Mouse (Mus musculus) c-Kit-positive CD71-positive TER-119-positive erythroid progenitor cells, embryonic 14.5 days (primary cell): ENCODE measurements at regions not wholly inside any gene's neighbourhood (a gene's known extent, or its start where the extent isn't known, plus 50 kb on each side); places are given as distances from the start of the nearest gene placed in this dataset.

Experiments
- DNase-seq: peaks from one replicate; pipeline ENCODE4 v3.0.0-alpha.2; 2013; ENCODE audit warnings: low spot score

DNA sequence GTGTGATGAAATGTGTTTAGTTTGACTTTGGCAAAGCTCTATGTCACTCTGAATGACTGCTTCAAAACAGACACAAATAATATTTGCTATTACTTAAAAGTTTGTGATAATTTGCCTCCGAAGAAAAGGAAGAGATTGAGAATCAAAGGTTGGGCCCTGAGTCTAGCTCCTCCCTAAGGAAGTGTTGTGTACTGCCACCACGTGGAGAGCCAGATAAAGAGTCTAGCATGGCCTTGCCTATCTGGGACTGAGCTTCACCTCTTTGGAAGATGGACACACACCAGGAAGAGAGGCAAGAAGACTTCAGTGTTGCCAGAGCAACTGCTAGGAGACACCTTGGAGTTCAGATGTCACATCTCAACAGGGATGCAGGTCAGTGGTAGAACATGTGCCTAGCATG is 258.5 kb downstream of the Cog6 start:
- no peak for DNase-seq

GRCm38 (mm10) chr3:52756816-52757215 is 260.2 kb downstream of the Cog6 start:
- DNase-seq = no peak

DNA sequence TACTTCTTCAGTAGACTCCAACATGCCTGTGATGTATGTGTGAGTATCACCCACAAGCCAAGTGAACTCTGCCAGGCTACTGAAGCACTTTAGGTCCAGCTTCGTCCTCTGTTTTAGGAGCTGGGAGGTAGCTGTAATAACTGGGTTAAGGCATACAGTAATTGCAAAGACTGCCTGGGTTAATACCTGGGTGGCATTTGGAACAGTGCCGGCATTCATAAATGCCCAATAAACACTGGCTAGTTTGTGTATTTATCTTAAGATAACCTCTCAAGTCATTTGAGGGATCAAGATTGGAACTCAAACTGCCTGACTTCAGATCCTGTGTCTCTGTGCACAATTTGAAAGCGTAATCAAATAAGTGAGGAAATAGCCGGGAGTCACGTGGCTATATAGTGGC is 261.0 kb downstream of the Cog6 start:
- DNase-seq = no peak

DNA sequence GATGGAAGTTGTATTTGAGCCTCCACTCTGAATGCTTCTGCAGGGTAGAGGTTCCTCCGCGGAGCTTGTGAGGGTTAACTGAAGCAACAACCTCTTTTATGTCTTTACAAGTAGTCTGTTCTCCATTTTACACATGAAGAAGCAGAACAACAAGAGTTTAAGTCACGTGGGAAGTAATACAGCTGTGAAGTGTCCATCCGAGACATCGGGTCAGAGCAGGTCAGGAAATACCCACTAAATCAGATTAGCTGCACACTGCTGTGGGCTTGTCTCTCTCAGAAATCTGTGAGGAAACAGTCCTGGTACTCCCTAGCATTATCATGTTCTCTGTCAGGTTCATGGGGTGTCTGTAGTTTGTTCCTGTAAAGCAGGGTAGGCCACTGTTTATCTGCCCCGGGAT is 262.1 kb downstream of the Cog6 start:
- DNase-seq = no peak

- no peak for DNase-seq
Observed at GRCm38 (mm10) chr3:52754401-52754800, 262.6 kb downstream of the Cog6 start.

DNA sequence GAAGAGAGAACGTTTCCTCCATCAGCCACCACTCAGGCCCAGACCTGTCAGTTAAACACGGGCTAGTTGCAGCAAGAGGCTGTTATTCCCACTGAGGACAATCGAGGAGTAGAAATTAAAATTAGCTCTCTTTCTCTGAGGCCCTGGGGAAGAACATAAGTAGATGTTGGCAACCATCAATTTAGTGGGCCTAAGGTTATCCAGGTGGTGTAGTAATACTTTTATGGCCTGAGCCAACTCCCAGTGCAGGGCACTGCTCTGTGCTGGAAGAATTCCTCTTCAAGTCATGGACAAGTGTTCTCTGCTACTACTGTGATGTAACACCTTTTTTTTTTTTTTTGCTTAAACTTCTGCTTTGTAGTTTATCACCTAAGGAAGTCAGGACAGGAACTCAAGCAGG is 270.1 kb downstream of the Cog6 start:
- DNase-seq = no peak

GRCm38 (mm10) chr3:52744334-52744733 is 272.7 kb downstream of the Cog6 start:
- no peak for DNase-seq

- DNase-seq = no peak
Observed at GRCm38 (mm10) chr3:52740466-52741026, 276.5 kb downstream of the Cog6 start.

- no peak for DNase-seq
Observed at GRCm38 (mm10) chr3:52739526-52739925, 277.5 kb downstream of the Cog6 start.

GRCm38 (mm10) chr3:52738386-52738785 is 278.7 kb downstream of the Cog6 start:
- DNase-seq = no peak

- no peak for DNase-seq
Observed at GRCm38 (mm10) chr3:52735939-52736338, 281.1 kb downstream of the Cog6 start.

- DNase-seq = no peak
Observed at GRCm38 (mm10) chr3:52731941-52732340, 285.1 kb downstream of the Cog6 start.

GRCm38 (mm10) chr3:52731491-52731890 is 285.5 kb downstream of the Cog6 start:
- no peak for DNase-seq

- DNase-seq = no peak
Observed at GRCm38 (mm10) chr3:52729731-52730130, 287.3 kb downstream of the Cog6 start.

- DNase-seq = no peak
Observed at GRCm38 (mm10) chr3:52728860-52729259, 288.2 kb downstream of the Cog6 start.

- DNase-seq = no peak
Observed at GRCm38 (mm10) chr3:52728426-52728825, 288.6 kb downstream of the Cog6 start.

DNA sequence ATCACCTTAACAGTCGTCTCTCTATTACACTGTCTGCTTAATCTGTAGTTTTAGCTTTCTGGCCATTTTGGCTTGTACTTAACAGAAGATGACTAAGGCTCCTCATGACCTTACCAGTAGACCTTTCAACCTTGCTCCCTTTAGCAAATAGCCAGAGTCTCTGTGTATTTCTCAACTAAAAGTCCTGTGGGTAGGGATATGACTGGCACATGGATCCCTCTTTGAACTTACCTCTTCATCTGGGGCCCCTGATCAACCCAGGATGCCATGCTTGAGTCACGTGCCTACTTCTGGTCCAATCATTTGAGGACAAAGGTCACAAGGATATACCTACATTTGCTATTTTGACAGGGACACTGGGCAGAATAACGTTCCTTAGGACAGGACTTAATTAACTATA is 292.7 kb downstream of the Cog6 start:
- no peak for DNase-seq

- DNase-seq = no peak
Observed at GRCm38 (mm10) chr3:52722946-52723345, 294.1 kb downstream of the Cog6 start.

DNA sequence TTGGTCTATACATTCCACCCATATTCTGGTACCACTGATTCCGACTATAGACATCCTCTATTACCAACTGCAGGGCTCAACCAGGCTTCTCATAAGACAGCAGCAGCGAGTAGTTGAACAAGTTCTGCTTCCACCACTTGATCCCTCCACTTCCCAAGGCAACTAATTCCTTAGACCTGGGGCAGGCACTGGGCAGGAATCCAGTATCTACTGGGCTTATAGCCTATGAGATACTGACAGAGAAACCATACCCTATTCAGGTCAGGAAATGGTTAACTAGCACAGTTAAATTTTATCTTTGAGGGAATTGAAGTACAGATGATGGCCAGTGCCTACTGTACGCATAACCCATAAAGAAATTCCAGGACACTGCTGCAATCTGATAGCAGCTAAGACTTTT is 297.9 kb downstream of the Cog6 start:
- DNase-seq = no peak

- DNase-seq = no peak
Observed at GRCm38 (mm10) chr3:52717324-52717723, 299.7 kb downstream of the Cog6 start.

DNA sequence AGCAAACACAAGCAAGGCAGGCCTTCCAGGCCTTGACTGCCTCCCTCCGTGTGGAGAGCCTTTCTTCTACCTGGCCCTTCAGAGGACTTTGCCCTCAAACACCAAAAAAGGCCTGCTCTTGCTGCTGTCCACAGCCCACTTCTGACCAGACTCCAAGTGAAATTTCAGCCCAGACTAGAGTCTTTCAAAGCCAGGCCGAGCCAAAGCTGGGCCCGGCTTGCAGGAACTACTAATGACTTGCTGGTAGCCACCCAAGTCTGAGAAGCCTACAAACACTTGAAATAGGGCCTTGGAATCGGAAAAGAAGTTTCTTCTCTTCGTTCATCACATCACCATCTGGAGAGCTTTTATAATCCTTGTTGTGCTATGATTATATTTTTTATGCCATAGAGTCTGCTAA is 304.9 kb downstream of the Cog6 start:
- no peak for DNase-seq

DNA sequence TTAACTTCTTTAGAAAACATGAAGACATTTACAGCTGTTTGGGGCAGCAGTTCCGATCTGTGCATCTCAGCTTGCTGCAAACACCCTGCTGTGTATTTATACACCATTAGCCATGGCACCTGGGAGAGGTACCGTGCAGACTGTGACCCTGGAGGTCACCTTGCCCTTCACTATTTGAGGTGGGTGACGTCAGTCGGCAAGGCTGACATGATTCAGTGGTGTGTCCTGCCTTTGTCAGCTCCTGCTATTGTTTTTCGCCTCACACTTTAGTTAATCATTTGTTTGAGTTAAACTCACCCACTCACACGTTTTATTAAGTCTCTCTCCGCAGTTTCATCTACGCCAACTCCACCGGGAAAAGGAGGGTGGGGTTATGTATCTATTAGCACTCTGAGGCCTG is 305.9 kb downstream of the Cog6 start:
- no peak for DNase-seq

DNA sequence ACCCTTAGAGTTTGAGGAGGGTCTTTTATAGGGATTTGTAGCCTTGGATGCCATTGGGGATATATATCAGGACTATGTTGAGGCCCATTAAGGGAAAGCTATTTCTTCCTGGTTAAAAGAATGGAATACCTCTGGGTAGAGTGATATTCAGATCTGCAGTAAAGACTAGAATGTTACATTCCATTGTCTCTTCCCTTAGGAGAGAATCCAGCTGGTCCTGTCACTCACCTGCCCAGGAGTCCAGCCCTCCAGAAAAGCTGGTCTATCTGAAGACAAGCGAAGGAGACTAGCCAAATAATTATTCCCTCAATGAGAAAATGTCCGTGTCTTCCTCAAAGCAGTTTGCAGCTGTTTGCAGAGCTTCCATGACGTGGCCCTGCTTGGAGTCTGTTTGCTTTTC is 308.3 kb downstream of the Cog6 start:
- DNase-seq = no peak

DNA sequence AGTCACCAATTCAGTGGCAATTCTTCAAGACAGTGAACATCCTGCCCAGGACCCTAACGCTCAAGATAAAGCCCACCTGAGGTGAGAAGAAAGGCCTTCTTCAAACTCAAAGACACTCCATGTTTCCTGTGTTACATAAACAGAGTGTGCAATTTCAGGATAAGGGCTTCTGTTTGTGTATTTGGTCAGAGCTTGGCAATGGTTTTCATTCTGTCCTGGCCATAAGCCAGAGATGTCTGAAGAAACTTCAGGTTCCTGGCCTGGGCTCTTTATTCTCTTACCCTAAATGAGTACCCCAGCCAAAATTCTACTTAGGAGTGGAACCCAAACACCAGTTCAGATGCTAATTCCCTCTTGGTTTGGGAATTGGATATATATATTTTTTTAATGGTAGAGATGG is 308.7 kb downstream of the Cog6 start:
- DNase-seq = no peak

- no peak for DNase-seq
Observed at GRCm38 (mm10) chr3:52706626-52707025, 310.4 kb downstream of the Cog6 start.
